Mouse (Mus musculus): Measurements from ENCODE around the gene Cnot1. TPM values are rescaled to one million over a fixed set of nuclear protein-coding genes. Genes with fewer than 3 reads are reported as not detected.

Gene Cnot1
- total and polyA plus RNA-seq, 3 experiments, result 119 to 3,440 (median 259) TPM

DNA sequence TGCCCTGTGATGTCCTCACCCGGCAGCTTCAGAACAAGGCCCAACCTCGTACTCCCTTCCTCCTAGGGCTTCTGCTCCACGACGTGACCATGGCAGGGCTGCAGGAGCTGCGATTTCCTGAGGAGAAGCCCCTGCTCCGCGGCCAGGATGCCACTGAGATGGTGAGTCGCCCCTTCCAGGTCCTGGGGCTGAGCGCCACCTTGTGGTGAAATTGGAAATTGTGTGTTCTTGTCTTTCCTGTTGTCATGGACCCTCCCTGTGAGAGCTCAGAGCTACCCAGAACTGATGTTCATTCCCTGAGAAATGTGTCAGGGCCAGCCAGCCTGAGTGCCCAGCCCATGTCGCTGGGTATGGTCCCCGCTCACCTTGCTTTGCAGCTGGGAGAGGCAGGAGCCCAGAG, 110.1 kb downstream of the Cnot1 start:
- peak; percentile 80 for DNase-seq (ENCODE audit: low read depth, low spot score)
- H3K4me3 ChIP-seq (ENCODE audit: control insufficient read depth in 1 of 2, insufficient read depth in 1 of 2, low read depth in 2 of 2, low read length in 2 of 2), result no peak overlapping the region

DNA sequence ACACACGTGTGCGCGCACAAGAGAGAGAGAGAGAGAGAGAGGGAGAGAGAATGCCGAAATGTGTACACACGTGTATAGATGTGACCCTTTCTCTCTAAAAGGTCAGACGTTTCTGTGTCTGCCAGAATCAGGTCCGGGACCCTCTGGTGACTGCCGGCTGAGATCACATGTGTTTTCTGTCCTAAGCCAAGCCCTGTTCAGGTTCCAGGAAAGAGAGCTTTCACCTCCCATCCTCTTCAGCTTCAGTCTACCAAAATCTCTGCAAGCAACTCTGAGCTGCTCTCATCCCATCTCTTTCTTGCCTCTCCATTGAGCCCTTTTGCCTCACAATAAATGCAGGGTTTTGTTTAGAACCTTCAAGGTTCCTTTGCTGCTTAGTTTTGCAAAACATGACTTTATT, 110.6 kb downstream of the Cnot1 start:
- Histone ChIP-seq H3K9me3 (replicated peaks; ENCODE audit: insufficient read depth, low read length) (no peaks in the 10 kb centered on the region), H3K4me1 (ENCODE audit: control insufficient read depth in 1 of 2, insufficient read depth in 2 of 2, low read length in 2 of 2) (no peaks in the 10 kb centered on the region), H3K27me3 (ENCODE audit: control insufficient read depth in 1 of 2, insufficient read depth in 2 of 2, low read length in 2 of 2) (peaks cover 2 to 5% of the 10 kb centered on the region in 2 experiments), H3K4me3 (ENCODE audit: control insufficient read depth in 1 of 2, insufficient read depth in 1 of 2, low read depth in 2 of 2, low read length in 2 of 2) (no peak overlapping the region), H3K27ac (ENCODE audit: control insufficient read depth, low read depth, low read length) (no peak overlapping the region), H3K79me2 (ENCODE audit: control insufficient read depth, insufficient read depth, low read length, poor library complexity) (no peaks in the 10 kb centered on the region), H3K9ac (ENCODE audit: control insufficient read depth, low read depth, low read length, poor library complexity, severe bottlenecking) (no peak overlapping the region), H3K36me3 (ENCODE audit: control insufficient read depth in 1 of 2, insufficient read depth in 2 of 2, low read length in 2 of 2) (no peaks in the 10 kb centered on the region)
- TF ChIP-seq MYC (IDR thresholded peaks at IDR 0.05; ENCODE audit: low read depth, low read length) (no peak), ZKSCAN1 (IDR thresholded peaks at IDR 0.05; ENCODE audit: low read depth, low read length) (no peak), CHD2 (IDR thresholded peaks at IDR 0.05; ENCODE audit: low read length) (no peak), TBP (IDR thresholded peaks at IDR 0.05; ENCODE audit: low read depth, low read length) (no peak), MAX (IDR thresholded peaks at IDR 0.05; ENCODE audit: low read length) (no peak), NELFE (IDR thresholded peaks at IDR 0.05; ENCODE audit: low read depth, low read length) (no peak), MAFK (IDR thresholded peaks at IDR 0.05; ENCODE audit: borderline replicate concordance, low read depth, low read length) (no peak), POLR2AphosphoS2 (IDR thresholded peaks at IDR 0.05; ENCODE audit: low read length) (no peak), MEF2A (IDR thresholded peaks at IDR 0.05; ENCODE audit: extremely low read depth, insufficient replicate concordance, low read depth, low read length, poor library complexity, severe bottlenecking) (no peak), NRF1 (IDR thresholded peaks at IDR 0.05; ENCODE audit: insufficient read depth, low read depth, low read length, poor library complexity, severe bottlenecking) (no peak), MAZ (IDR thresholded peaks at IDR 0.05; ENCODE audit: low read depth, low read length) (no peak), UBTF (IDR thresholded peaks at IDR 0.05; ENCODE audit: borderline replicate concordance, insufficient read depth, low read depth, low read length) (no peak), GATA1 (IDR thresholded peaks at IDR 0.05; ENCODE audit: low read depth, low read length) (no peak), USF1 (IDR thresholded peaks at IDR 0.05; ENCODE audit: low read depth, low read length) (no peak)
- no peak for DNase-seq (ENCODE audit: low read depth, low spot score)

More for the DNA sequence above, 110.1 kb downstream of the Cnot1 start:
- Histone ChIP-seq H3K27ac (ENCODE audit: control insufficient read depth, low read depth, low read length) (no peak overlapping the region), H3K36me3 (ENCODE audit: control insufficient read depth in 1 of 2, insufficient read depth in 2 of 2, low read length in 2 of 2) (no peaks in the 10 kb centered on the region), H3K9ac (ENCODE audit: control insufficient read depth, low read depth, low read length, poor library complexity, severe bottlenecking) (no peak overlapping the region), H3K27me3 (ENCODE audit: control insufficient read depth in 1 of 2, insufficient read depth in 2 of 2, low read length in 2 of 2) (peaks cover 2 to 5% of the 10 kb centered on the region in 2 experiments), H3K79me2 (ENCODE audit: control insufficient read depth, insufficient read depth, low read length, poor library complexity) (no peaks in the 10 kb centered on the region), H3K4me1 (ENCODE audit: control insufficient read depth in 1 of 2, insufficient read depth in 2 of 2, low read length in 2 of 2) (no peaks in the 10 kb centered on the region), H3K9me3 (replicated peaks; ENCODE audit: insufficient read depth, low read length) (no peaks in the 10 kb centered on the region)
- no peak for TF ChIP-seq POLR2AphosphoS2 (IDR thresholded peaks at IDR 0.05; ENCODE audit: low read length)
- peak; percentile 99 for TF ChIP-seq SMC3 (IDR thresholded peaks at IDR 0.05; ENCODE audit: low read depth, low read length)
- TF ChIP-seq JUND (IDR thresholded peaks at IDR 0.05; ENCODE audit: low read depth, low read length), result no peak
- peak; percentile 97 for TF ChIP-seq ZC3H11A (IDR thresholded peaks at IDR 0.05; ENCODE audit: low read depth, low read length)
- peak; percentile 41; the same call in 1 of the 2 replicates for TF ChIP-seq SIN3A (IDR thresholded peaks at IDR 0.05; ENCODE audit: low read length)
- peak; percentile 76 for TF ChIP-seq ZNF384 (IDR thresholded peaks at IDR 0.05; ENCODE audit: low read depth, low read length)
- TF ChIP-seq RAD21 (IDR thresholded peaks at IDR 0.05; ENCODE audit: low read depth, low read length), result peak; percentile 93
- no peak for TF ChIP-seq ZKSCAN1 (IDR thresholded peaks at IDR 0.05; ENCODE audit: low read depth, low read length)
- peak; percentile 77 to 98 (median 95) for TF ChIP-seq CTCF (IDR thresholded peaks at IDR 0.05 in 2 of 3, conservative IDR thresholded peaks at IDR 0.05 in 1 of 3; ENCODE audit: control insufficient read depth in 1 of 3, insufficient read depth in 1 of 3, low read depth in 2 of 3, low read length in 3 of 3, poor library complexity in 1 of 3, severe bottlenecking in 1 of 3)
